Mouse (Mus musculus) embryonic facial prominence, embryonic 11.5 days (tissue): ENCODE measurements around the gene Brd9. TPM values are rescaled to one million over a fixed set of nuclear protein-coding genes. Genes with fewer than 3 reads are reported as not detected.
A peak's percentile ranks its signal among the peaks of the same experiment; 100 is the strongest.

ENCODE experiments used
- ATAC-seq: fragments of 200-750 bp; cut with Nextera tagmentation; replicated peaks from 2 replicates; pipeline ENCODE4 v1.8.0; 2017; ENCODE audit warnings: low read depth; ENCODE audit not compliant: insufficient number of reproducible peaks, low FRiP score, low TSS enrichment
- DNase-seq: peaks from one replicate; pipeline ENCODE4 v3.0.0-alpha.2; 2015; ENCODE audit warnings: low spot score
- H3K27ac ChIP-seq: fragments of 300-500 bp; sonication (generic); replicated peaks from 2 replicates; pipeline ENCODE4 v1.5.1; 2014; ENCODE audit warnings: mild to moderate bottlenecking, low read depth, low read length, control low read depth
- H3K27me3 ChIP-seq: fragments of 300-500 bp; sonication (generic); 2 replicates; pipeline ENCODE4 v1.6.1; 2014; ENCODE audit warnings: mild to moderate bottlenecking, low read length, moderate library complexity, mixed read lengths; ENCODE audit not compliant: control insufficient read depth, insufficient read depth
- H3K36me3 ChIP-seq: fragments of 300-500 bp; sonication (generic); replicated peaks from 2 replicates; pipeline ENCODE4 v1.6.1; 2014; ENCODE audit warnings: low read depth, mild to moderate bottlenecking, low read length, moderate library complexity, mixed read lengths; ENCODE audit not compliant: control insufficient read depth, insufficient read depth
- H3K4me1 ChIP-seq: fragments of 300-500 bp; sonication (generic); 2 replicates; pipeline ENCODE4 v1.6.1; 2014; ENCODE audit warnings: low read length, mixed read lengths; ENCODE audit not compliant: control insufficient read depth, insufficient read depth
- H3K4me2 ChIP-seq: fragments of 300-500 bp; sonication (generic); 2 replicates; pipeline ENCODE4 v1.6.1; 2014; ENCODE audit warnings: low read depth, mild to moderate bottlenecking, control low read depth, low read length, moderate library complexity
- H3K4me3 ChIP-seq: fragments of 300-500 bp; sonication (generic); 2 replicates; pipeline ENCODE4 v1.5.1; 2014; ENCODE audit warnings: low read depth, low read length, control low read depth
- H3K9ac ChIP-seq: fragments of 300-500 bp; sonication (generic); replicated peaks from 2 replicates; pipeline ENCODE4 v1.6.1; 2014; ENCODE audit warnings: mild to moderate bottlenecking, control low read depth, low read length
- H3K9me3 ChIP-seq: fragments of 300-500 bp; sonication (generic); replicated peaks from 2 replicates; pipeline ENCODE4 v1.6.1; 2016; ENCODE audit warnings: mild to moderate bottlenecking, low read length, inconsistent platforms, mixed read lengths; ENCODE audit not compliant: control insufficient read depth
- WGBS: fragments of 180-500 bp; shearing (Covaris S2); extraction: QIAGEN DNeasy Blood & Tissue Kit; methylation state at CpG from one replicate; pipeline ENCODE4 v1.1.7; 2014; 5-methylcytosine and 5-hydroxymethylcytosine counted together
- polyA plus RNA-seq: library from polyadenylated mRNA; unstranded; fragments of >200 nt; fragmentation: Nextera tagmentation; extraction: Ambion mirVana; gene quantifications from 2 replicates; pipeline ENCODE4 v1.2.1, GENCODE M21; 2014

Brd9 gene
- polyA plus RNA-seq, 1 experiment from 2014 or later = 66.3 TPM

DNA sequence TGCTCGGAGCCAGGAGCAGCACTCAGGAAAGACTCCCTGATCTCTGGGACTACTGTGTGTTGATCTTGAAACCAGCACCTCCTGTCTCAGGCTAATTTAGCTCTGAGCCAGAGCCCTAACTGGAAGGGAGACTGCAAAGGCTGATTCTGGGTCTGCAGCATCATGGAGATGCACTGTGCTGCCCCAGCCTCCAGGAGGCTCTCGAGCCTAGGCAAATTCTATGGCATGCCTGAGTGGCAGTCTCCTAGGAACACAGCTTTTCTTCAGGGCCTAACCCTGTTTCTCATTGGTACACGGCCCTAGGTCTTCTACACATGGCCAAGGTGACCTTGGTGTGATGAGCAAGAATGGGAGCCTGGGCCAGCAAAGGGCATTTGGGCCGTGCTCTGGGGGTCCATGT, 23.6 kb downstream of the Brd9 start:
- no peak for ATAC-seq
- Histone ChIP-seq H3K27ac (no peak overlapping the region), H3K4me3 (no peak overlapping the region), H3K27me3 (no peaks in the 10 kb centered on the region), H3K36me3 (peaks cover 9% of the 10 kb centered on the region), H3K9me3 (no peaks in the 10 kb centered on the region), H3K4me1 (no peaks in the 10 kb centered on the region), H3K9ac (no peak overlapping the region), H3K4me2 (no peak overlapping the region)
- 82% methylated on average over 4 of the region's 4 CpGs for WGBS
- DNase-seq = no peak

DNA sequence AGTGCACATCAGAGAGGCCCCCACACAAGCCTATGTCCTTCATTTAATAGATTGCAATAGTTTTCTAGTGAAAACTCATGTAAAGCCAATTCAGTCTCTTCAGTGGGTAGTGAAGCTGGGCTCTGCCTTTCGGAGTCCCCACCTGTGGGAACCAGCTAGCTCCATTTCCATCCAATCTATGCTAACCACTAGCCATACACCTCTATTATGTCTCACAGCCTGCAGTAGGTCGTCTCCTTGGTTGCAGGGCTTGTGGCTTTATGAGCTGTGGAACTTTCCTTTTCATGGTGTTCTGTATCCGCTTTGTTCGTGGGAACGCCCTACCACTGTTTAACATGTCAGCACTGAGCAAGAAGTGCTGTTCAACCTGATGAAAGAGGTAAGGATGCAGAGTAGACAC, 25.9 kb downstream of the Brd9 start, which contains the start of gene Zdhhc11:
Zdhhc11 (plus strand) TSS at position 301 of the 400 bp plus-strand sequence.
- ATAC-seq = no peak
- no peak for DNase-seq

GRCm38 (mm10) chr13:73970545-73971448, 33.2 kb downstream of the Brd9 start:
- Histone ChIP-seq H3K9me3 (no peaks in the 10 kb centered on the region), H3K9ac (no peak overlapping the region), H3K36me3 (no peaks in the 10 kb centered on the region), H3K27ac (no peak overlapping the region), H3K27me3 (no peaks in the 10 kb centered on the region), H3K4me2 (no peak overlapping the region), H3K4me3 (no peak overlapping the region), H3K4me1 (no peaks in the 10 kb centered on the region)
- DNase-seq (peak; percentile 88), ATAC-seq (peak; percentile 84)
- 23% methylated on average over 12 of the region's 12 CpGs for WGBS

More for the DNA sequence above, 25.9 kb downstream of the Brd9 start, which contains the start of gene Zdhhc11:
- H3K4me2 ChIP-seq = no peak within 1 kb of the TSS
- no peaks in the 10 kb centered on the region for H3K9me3 ChIP-seq
- H3K36me3 ChIP-seq = peaks cover 5% of the 10 kb centered on the region
- H3K9ac ChIP-seq = no peak within 1 kb of the TSS
- no peak within 1 kb of the TSS for H3K4me3 ChIP-seq
- 90% methylated on average over 5 of the region's 5 CpGs for WGBS
- H3K27me3 ChIP-seq = no peaks in the 10 kb centered on the region
- H3K27ac ChIP-seq = no peak within 1 kb of the TSS
- no peaks in the 10 kb centered on the region for H3K4me1 ChIP-seq

DNA sequence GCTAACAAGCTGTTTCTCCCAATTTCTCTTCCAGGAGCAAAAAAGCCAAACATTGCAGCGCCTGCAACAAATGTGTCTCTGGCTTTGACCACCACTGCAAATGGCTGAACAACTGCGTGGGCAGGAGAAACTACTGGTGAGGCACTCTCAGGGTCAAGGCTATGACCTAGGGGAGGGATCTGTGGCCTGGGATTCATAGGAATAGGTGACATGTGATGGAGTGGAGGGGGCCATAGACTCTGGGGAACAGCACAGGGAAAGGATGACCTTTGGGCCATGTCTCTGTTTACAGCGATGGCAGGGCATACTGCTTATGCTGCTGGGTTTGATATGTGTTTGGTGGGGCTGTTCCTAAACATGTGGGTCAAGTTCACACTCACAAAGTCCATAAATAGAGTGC, 36.9 kb downstream of the Brd9 start:
- H3K4me2 ChIP-seq = no peak overlapping the region
- H3K36me3 ChIP-seq = no peaks in the 10 kb centered on the region
- 92% methylated on average over 3 of the region's 3 CpGs for WGBS
- ATAC-seq = no peak
- no peak overlapping the region for H3K9ac ChIP-seq
- H3K4me3 ChIP-seq = no peak overlapping the region
- DNase-seq = no peak
- H3K4me1 ChIP-seq = no peaks in the 10 kb centered on the region
- no peak overlapping the region for H3K27ac ChIP-seq
- H3K9me3 ChIP-seq = no peaks in the 10 kb centered on the region
- no peaks in the 10 kb centered on the region for H3K27me3 ChIP-seq

- Histone ChIP-seq H3K9ac (no peak overlapping the region), H3K4me3 (no peak overlapping the region), H3K4me1 (no peaks in the 10 kb centered on the region), H3K4me2 (no peak overlapping the region), H3K36me3 (no peaks in the 10 kb centered on the region), H3K9me3 (no peaks in the 10 kb centered on the region), H3K27ac (no peak overlapping the region), H3K27me3 (no peaks in the 10 kb centered on the region)
- ATAC-seq (no peak), DNase-seq (no peak)
- 83% methylated on average over 5 of the region's 5 CpGs for WGBS
These were observed 39.3 kb downstream of the Brd9 start for GRCm38 (mm10) chr13:73976935-73977334.

DNA sequence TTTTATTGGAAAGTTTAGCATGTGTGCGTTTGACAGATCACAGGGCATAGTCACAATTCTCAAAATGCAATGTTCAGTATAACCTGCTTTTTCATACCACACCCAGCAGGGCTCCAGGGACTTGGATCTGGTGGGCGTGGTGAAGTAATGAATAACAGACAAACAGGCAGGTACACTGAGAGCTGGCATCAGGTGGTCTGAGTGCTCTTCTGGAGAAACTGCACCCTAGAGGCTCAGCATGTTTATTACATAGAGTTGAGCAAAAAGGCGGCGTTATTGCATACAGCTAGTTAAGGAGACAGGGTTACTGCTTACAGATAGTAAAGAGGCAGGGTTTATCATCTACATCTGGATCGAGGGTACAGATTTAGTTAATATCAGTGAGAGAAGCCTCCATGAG, 52.7 kb downstream of the Brd9 start:
- 78% methylated on average over 5 of the region's 5 CpGs for WGBS
- Histone ChIP-seq H3K27ac (no peak overlapping the region), H3K9ac (no peak overlapping the region), H3K4me3 (no peak overlapping the region), H3K9me3 (no peaks in the 10 kb centered on the region), H3K27me3 (no peaks in the 10 kb centered on the region), H3K36me3 (no peaks in the 10 kb centered on the region), H3K4me1 (no peaks in the 10 kb centered on the region), H3K4me2 (no peak overlapping the region)
- ATAC-seq = no peak
- DNase-seq = no peak

DNA sequence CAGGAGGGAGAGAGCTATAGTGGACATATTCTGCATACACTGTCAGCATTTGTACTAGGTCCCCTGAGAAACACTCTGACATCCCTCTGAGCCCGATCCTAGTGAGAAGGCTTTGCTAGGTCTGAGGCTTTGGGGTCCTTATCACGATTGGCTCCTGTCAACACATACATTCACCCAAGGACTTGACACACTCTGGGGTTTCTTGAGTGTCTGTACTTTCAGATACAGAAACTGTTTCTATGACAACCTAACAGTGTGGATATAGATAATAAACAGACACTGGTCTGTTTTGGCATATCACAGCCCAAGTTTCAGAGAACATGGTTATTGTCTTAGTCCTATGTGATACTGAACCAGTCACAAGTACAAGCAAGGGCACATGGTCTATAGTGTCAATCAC, 53.1 kb downstream of the Brd9 start:
- Histone ChIP-seq H3K4me2 (no peak overlapping the region), H3K4me1 (no peaks in the 10 kb centered on the region), H3K9me3 (no peaks in the 10 kb centered on the region), H3K4me3 (no peak overlapping the region), H3K9ac (no peak overlapping the region), H3K36me3 (no peaks in the 10 kb centered on the region), H3K27ac (no peak overlapping the region), H3K27me3 (no peaks in the 10 kb centered on the region)
- DNase-seq (no peak), ATAC-seq (no peak)
- WGBS = 65% methylated on average over 2 of the region's 2 CpGs

DNA sequence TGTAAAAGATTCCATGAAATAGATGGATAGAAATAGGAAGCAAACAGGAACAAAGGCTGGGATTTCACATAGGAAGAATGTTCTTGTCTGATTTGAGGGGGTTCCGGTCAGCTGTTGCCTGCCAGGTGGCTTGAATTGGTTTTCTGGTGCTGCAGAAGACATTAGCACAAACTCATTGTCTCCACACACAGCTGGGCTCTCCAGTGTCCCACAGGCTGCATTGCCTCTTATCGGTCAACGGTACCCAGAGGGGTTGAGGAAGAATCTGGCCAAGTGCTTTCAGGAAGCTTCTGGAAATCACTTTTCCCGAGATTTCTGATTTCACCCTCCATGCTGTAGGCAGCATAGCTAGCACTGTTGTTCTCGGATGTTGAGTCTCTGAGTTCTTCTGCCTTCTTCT, 53.7 kb downstream of the Brd9 start:
- H3K4me1 ChIP-seq = no peaks in the 10 kb centered on the region
- H3K27ac ChIP-seq = no peak overlapping the region
- H3K4me3 ChIP-seq = no peak overlapping the region
- no peaks in the 10 kb centered on the region for H3K9me3 ChIP-seq
- H3K36me3 ChIP-seq = no peaks in the 10 kb centered on the region
- H3K27me3 ChIP-seq = no peaks in the 10 kb centered on the region
- ATAC-seq = no peak
- no peak overlapping the region for H3K9ac ChIP-seq
- no peak for DNase-seq
- no peak overlapping the region for H3K4me2 ChIP-seq
- WGBS = 85% methylated on average over 5 of the region's 5 CpGs
